Mouse (Mus musculus): ENCODE results near the gene Prdm15.

GRCm38 (mm10) chr16:97844967-97845937 lies 6.4 kb downstream of the Prdm15 start:
- no peak for TF ChIP-seq POLR2A (IDR thresholded peaks at IDR 0.05; ENCODE audit: borderline replicate concordance, extremely low read depth, low read depth, low read length)
- TF ChIP-seq CTCF (IDR thresholded peaks at IDR 0.05; ENCODE audit: insufficient read depth, low read length), result no peak
